Mouse (Mus musculus): ENCODE data around the gene Gipc3. TPM values are rescaled to one million over a fixed set of nuclear protein-coding genes. Genes with fewer than 3 reads are reported as not detected.
A peak's percentile ranks its signal among the peaks of the same experiment; 100 is the strongest.

The Gipc3 gene
- polyA plus RNA-seq, 1 experiment from 2014 or later: 0.08 TPM

DNA sequence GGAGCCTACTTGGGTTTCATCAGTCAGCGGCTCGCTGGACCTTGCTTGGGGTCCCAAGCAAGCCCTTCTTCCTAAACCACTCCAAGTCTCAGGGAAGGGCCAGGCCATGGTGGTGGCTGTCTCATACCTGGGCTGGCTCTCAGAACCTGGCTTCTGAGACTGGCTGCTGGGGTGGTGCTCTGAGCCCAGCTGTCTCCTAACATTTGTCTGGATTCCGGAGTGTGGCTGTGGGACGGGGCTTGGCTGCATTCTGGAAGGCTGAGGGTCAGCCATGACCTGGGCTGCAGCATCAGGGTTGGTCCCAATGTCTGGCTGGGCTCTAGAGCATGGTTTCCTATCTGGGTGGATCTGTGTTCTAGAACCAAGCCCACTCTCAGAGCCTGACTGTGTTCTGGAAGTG lies 6.5 kb downstream of the Gipc3 start:
- H3K4me3 ChIP-seq (ENCODE audit: low read depth, low read length): no peak overlapping the region
- peaks cover 16% of the 10 kb centered on the region; the same call in 1 of the 2 replicates for H3K4me1 ChIP-seq (ENCODE audit: insufficient read depth)
- H3K27ac ChIP-seq (ENCODE audit: low read depth): peak overlapping the region; percentile 96
- ATAC-seq (ENCODE audit: insufficient read depth): no peak
- no peaks in the 10 kb centered on the region for H3K9me3 ChIP-seq (ENCODE audit: low read depth, low read length)
- peak overlapping the region; percentile 8; the same call in 1 of the 2 replicates for H3K9ac ChIP-seq
- 90% methylated on average over 4 of the region's 4 CpGs for WGBS
- DNase-seq: no peak
- H3K4me2 ChIP-seq: peak overlapping the region; percentile 42
- no peak for TF ChIP-seq CTCF (IDR thresholded peaks at IDR 0.05; ENCODE audit: low read depth)
- peaks cover 17% of the 10 kb centered on the region for H3K27me3 ChIP-seq (ENCODE audit: insufficient read depth, low read length)
- H3K36me3 ChIP-seq (ENCODE audit: insufficient read depth): no peaks in the 10 kb centered on the region

DNA sequence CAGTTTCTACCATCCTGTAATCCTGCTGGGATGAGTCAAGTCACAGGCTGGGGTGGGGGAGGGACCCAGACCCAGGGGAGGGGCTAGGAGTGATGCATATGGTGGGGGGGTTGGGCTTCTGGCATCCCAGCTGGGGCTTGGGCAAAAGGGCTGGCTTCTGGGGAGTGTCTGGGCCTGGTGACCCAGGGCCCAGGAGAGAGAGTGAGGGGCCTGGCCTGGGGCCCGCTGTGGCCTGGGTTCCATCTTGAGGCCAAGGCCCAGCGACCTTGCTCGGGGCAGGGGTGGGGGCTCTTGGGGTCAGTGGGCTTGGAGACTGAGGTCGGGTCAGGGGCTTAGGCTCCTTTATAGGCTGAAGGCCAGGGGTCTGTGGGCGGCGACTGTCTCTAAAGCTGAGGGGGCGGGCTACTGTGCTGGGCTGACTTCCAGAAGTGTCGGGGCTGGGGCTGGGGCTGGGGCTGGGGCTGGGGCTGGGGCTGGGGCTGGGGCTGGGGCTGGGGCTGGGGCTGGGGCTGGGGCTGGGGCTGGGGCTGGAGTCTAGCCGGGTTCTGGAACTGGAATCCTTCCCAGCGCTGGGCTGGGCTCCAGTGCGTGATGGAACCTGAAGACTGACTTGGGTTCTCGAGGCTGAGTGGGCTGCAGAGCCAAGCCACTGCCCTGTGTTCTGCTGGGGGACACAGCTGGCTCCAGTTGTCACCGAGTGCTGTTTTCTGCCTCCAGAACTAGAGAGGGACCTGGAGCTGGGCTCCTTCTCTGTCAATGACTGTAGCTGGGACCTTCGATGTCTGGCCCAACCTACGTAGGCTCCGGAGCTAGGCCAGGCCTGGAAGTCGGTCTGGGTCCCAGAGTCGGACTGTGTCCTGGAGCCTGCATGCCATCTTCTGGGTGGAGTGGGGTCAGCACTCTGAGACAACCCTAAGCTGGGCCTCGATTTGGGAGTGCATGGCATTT lies 7.4 kb downstream of the Gipc3 start:
- Histone ChIP-seq H3K4me1 (ENCODE audit: insufficient read depth) (peaks cover 19% of the 10 kb centered on the region; the same call in 1 of the 2 replicates), H3K9me3 (ENCODE audit: low read depth, low read length) (no peaks in the 10 kb centered on the region), H3K27ac (ENCODE audit: low read depth) (peak overlapping the region; percentile 96), H3K27me3 (ENCODE audit: insufficient read depth, low read length) (peaks cover 11% of the 10 kb centered on the region), H3K4me2 (peak overlapping the region; percentile 46), H3K4me3 (ENCODE audit: low read depth, low read length) (no peak overlapping the region), H3K9ac (peak overlapping the region; percentile 23; the same call in 1 of the 2 replicates), H3K36me3 (ENCODE audit: insufficient read depth) (no peaks in the 10 kb centered on the region)
- no peak for TF ChIP-seq CTCF (IDR thresholded peaks at IDR 0.05; ENCODE audit: low read depth)
- 33% methylated on average over 19 of the region's 19 CpGs for WGBS
- ATAC-seq (ENCODE audit: insufficient read depth) (peak; percentile 78), DNase-seq (peak; percentile 87)

DNA sequence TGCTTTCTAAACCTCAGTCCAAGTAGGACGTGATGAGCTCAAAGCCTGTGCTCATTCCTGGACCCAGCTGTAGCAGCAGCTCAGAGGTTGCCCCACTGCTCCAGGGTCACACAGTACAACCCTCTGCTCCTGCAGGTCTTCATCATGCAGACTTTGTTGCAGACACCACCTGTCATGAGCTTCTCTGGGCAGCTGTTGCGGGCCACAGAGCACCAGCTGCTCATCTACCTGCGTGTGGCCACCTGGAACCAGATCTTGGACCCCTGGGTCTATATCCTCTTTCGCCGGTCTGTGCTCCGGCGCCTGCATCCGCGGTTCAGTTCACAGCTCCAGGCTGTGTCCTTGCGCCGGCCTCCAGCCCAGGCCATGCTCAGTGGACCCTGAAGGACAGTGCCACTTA lies 8.7 kb downstream of the Gipc3 start:
- Histone ChIP-seq H3K4me3 (ENCODE audit: low read depth, low read length) (no peak overlapping the region), H3K9me3 (ENCODE audit: low read depth, low read length) (no peaks in the 10 kb centered on the region), H3K4me2 (no peak overlapping the region), H3K27ac (ENCODE audit: low read depth) (peak overlapping the region; percentile 96; the same call in 1 of the 2 replicates), H3K36me3 (ENCODE audit: insufficient read depth) (no peaks in the 10 kb centered on the region), H3K4me1 (ENCODE audit: insufficient read depth) (peaks cover 29% of the 10 kb centered on the region), H3K9ac (no peak overlapping the region), H3K27me3 (ENCODE audit: insufficient read depth, low read length) (peaks cover 11% of the 10 kb centered on the region)
- WGBS: 73% methylated on average over 11 of the region's 11 CpGs
- no peak for TF ChIP-seq CTCF (IDR thresholded peaks at IDR 0.05; ENCODE audit: low read depth)
- ATAC-seq (ENCODE audit: insufficient read depth): no peak
- DNase-seq: no peak

DNA sequence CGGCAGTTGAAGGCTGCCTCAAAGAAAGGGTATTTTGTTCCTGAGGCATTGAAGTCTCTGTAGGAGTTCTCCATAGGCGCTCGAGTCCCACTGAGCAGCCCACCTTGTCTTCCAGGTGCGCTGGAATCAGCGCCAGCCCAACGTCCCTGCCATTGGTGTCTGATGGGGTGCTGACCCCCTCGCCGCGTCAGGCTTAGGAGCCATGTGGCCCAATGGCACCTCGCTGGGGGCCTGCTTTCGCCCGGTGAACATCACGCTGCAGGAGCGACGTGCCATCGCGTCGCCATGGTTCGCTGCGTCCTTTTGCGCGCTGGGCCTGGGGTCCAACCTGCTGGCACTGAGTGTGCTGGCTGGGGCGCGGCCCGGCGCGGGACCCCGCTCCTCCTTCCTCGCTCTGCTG lies 10.8 kb downstream of the Gipc3 start:
- 24% methylated on average over 29 of the region's 29 CpGs for WGBS
- Histone ChIP-seq H3K27ac (ENCODE audit: low read depth) (no peak overlapping the region), H3K4me3 (ENCODE audit: low read depth, low read length) (peak overlapping the region; percentile 8; the same call in 1 of the 2 replicates)

DNA sequence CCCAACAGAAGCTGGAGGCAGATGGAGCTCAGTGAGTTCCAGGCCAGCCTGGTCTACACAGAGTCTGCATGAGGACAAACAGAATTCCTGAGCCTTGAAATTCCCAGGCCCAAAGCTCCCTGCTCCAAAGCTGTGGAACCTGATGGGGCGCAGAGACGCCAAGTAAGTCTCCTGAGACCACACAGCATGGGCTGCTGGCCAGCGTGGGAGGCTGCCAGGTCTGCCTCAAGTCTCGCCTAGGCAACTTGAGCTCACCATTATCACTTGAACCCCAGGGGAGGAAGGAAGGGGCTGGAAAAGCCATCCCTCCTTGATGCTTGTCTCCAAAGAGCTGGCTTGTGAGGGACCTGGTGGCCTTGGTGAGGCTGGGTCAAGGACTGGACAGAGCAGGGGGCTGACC lies 13.1 kb downstream of the Gipc3 start:
- DNase-seq: peak; percentile 54
- peak overlapping the region; percentile 19; the same call in 1 of the 2 replicates for H3K4me3 ChIP-seq (ENCODE audit: low read depth, low read length)

More for the DNA sequence above, 10.8 kb downstream of the Gipc3 start:
- Histone ChIP-seq H3K9ac (no peak overlapping the region), H3K4me2 (peak overlapping the region; percentile 46), H3K27me3 (ENCODE audit: insufficient read depth, low read length) (peaks cover 11% of the 10 kb centered on the region), H3K4me1 (ENCODE audit: insufficient read depth) (peaks cover 41% of the 10 kb centered on the region), H3K9me3 (ENCODE audit: low read depth, low read length) (no peaks in the 10 kb centered on the region), H3K36me3 (ENCODE audit: insufficient read depth) (no peaks in the 10 kb centered on the region)
- TF ChIP-seq CTCF (IDR thresholded peaks at IDR 0.05; ENCODE audit: low read depth): no peak
- DNase-seq (no peak), ATAC-seq (ENCODE audit: insufficient read depth) (no peak)

DNA sequence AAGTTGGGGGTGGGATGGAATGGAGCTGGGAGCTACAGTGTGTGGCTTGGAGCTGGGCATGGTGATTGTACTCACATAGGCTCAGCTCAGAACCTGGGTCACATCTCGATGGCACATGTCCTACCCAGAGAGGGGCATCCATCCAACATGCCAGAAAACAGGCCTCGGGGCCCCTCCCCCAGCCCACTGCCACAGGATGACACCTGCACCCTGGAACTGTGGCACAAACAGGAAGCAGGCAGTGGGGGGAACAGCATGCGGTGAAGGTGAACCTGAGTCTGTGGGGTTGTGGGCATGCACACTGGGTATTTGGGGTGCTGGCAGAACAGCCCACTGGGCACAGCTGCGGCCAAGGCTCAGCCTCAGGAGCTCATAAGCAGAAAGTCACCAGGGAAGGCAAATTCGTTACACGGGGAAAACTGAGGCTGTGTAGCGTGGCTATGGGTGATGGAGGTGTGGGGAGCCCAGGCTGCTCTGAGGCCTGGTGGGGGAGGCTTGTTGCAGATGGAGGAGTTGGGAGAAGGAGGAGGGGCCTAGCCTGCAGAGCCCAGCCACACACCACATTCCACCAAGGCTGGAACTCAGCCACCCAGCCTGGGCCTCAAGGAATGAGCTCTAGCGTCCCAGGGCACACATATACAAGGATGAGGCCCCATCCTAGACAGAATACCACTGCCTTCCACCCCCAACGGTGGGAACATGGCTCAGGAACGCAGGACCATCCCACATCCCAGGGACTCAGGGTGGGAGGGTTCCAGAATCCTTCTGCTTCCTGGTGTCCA lies 13.7 kb downstream of the Gipc3 start:
- DNase-seq: peak; percentile 93
- Histone ChIP-seq H3K27me3 (ENCODE audit: insufficient read depth, low read length) (peaks cover 11% of the 10 kb centered on the region), H3K4me1 (ENCODE audit: insufficient read depth) (peaks cover 30% of the 10 kb centered on the region), H3K9me3 (ENCODE audit: low read depth, low read length) (no peaks in the 10 kb centered on the region), H3K36me3 (ENCODE audit: insufficient read depth) (peaks cover 27% of the 10 kb centered on the region), H3K27ac (ENCODE audit: low read depth) (peak overlapping the region; percentile 95), H3K9ac (peak overlapping the region; percentile 13; the same call in 1 of the 2 replicates), H3K4me2 (peak overlapping the region; percentile 51), H3K4me3 (ENCODE audit: low read depth, low read length) (peak overlapping the region; percentile 19)
- peak; percentile 81 for ATAC-seq (ENCODE audit: insufficient read depth)
- 44% methylated on average over 10 of the region's 10 CpGs for WGBS
- TF ChIP-seq CTCF (IDR thresholded peaks at IDR 0.05; ENCODE audit: low read depth): no peak

More for the DNA sequence above, 13.1 kb downstream of the Gipc3 start:
- ATAC-seq (ENCODE audit: insufficient read depth): peak; percentile 9; the same call in 1 of the 2 replicates
- Histone ChIP-seq H3K27me3 (ENCODE audit: insufficient read depth, low read length) (peaks cover 11% of the 10 kb centered on the region), H3K4me1 (ENCODE audit: insufficient read depth) (peaks cover 36% of the 10 kb centered on the region), H3K4me2 (peak overlapping the region; percentile 51), H3K9me3 (ENCODE audit: low read depth, low read length) (no peaks in the 10 kb centered on the region), H3K36me3 (ENCODE audit: insufficient read depth) (peaks cover 21% of the 10 kb centered on the region), H3K9ac (peak overlapping the region; percentile 13; the same call in 1 of the 2 replicates), H3K27ac (ENCODE audit: low read depth) (peak overlapping the region; percentile 95)
- WGBS: 57% methylated on average over 4 of the region's 4 CpGs
- TF ChIP-seq CTCF (IDR thresholded peaks at IDR 0.05; ENCODE audit: low read depth): no peak
